ENCODE assay signal across 24 mouse cellular contexts in the genomic region with DNA sequence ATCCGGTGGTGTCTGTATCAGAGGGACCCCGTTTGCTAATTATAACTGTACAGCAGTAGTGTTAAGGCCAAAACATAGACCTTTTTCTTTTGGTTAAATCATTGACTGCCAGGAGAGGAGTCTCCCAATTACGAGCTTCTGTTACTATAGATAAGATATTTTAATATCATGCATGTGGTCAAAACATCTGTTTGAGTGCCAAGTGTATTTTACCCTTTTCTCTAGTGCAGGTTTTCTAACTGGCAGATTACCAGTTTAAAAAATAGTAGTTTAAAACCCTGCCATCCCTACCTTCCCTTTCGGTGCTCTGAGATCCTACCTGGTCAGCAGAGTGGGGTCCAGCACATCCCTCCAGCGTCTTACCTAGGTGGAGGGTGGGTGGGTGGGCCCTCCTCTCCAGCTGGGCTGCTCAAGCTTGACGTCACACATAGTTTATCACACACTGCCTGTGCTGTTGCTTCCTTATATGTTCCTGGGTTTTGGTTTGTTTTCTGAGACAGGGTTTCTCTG. TPM values are rescaled to one million over a fixed set of nuclear protein-coding genes. Genes with fewer than 3 reads are reported as not detected.
DNase-seq lines count a peak whose midpoint lies in the region; ATAC-seq and TF ChIP-seq lines count a peak whose summit lies in the region.
"Had no signal": no experiment of that assay in that cellular context is flagged by ENCODE, and none has a peak within 500 bp of the region (broad histone marks: within the 10 kb centered on the region; RNA-seq: fewer than 3 reads in every experiment).

No protein-coding gene starts in this region.

- TF ChIP-seq CTCF in left cerebral cortex, adult 2 months (IDR thresholded peaks at IDR 0.05), result no peak

- intact Hi-C loops in left cerebral cortex, adult 2 months (cut with DNase I), result no loop called here

- 28% methylated on average over 6 of the region's 6 CpGs for WGBS in liver, embryonic 12.5 days (ENCODE audit: insufficient replicate concordance)
- WGBS in midbrain, embryonic 14.5 days, result 95% methylated on average over 6 of the region's 6 CpGs

- peak; percentile 20 for DNase-seq in spleen, adult 12 weeks (ENCODE audit: low spot score)
- DNase-seq in spleen, postnatal 14 days (ENCODE audit: low spot score in 2 of 2), result no peak
- DNase-seq in c-Kit-positive CD71-positive TER-119-positive erythroid progenitor cells, embryonic 14.5 days (ENCODE audit: low spot score), result peak; percentile 74
- DNase-seq in left cerebral cortex, adult 2 months (ENCODE audit: extremely low spot score in 1 of 2, low spot score in 2 of 2), result no peak
- no peak for DNase-seq in adrenal gland, postnatal 36 days
- DNase-seq in midbrain, embryonic 14.5 days, result no peak
- DNase-seq: cerebellum, adult 11-12 months; cerebellum, postnatal 36 days; gastrocnemius, postnatal 25 days; heart, postnatal 4 days; kidney, postnatal 4 days; right cerebral cortex, adult 18-20 months had no signal

- H3K4me1 ChIP-seq in liver, embryonic 12.5 days, result peaks cover 76% of the 10 kb centered on the region
- H3K4me1 ChIP-seq in midbrain, embryonic 14.5 days (ENCODE audit: control insufficient read depth, insufficient read depth, low read length), result 0 out of 2 replicates have a peak, but pooled peaks cover 3% of the 10 kb centered on the region

- peak overlapping the region; percentile 56 for H3K9ac ChIP-seq in liver, embryonic 12.5 days
- H3K9ac ChIP-seq in midbrain, embryonic 14.5 days (replicated peaks; ENCODE audit: low read length), result no peak overlapping the region
- H3K9ac ChIP-seq: heart, embryonic 15.5 days; kidney, embryonic 15.5 days; limb, embryonic 12.5 days; lung, embryonic 15.5 days; midbrain, embryonic 13.5 days; neural tube, embryonic 13.5 days had no signal

- peak; percentile 91 for ATAC-seq in liver, embryonic 12.5 days
- ATAC-seq in megakaryocyte-erythroid progenitor cell, adult 5-6 weeks (replicated peaks; ENCODE audit: low FRiP score, low TSS enrichment, poor library complexity, severe bottlenecking), result peak; percentile 80
- ATAC-seq in midbrain, embryonic 14.5 days (ENCODE audit: low FRiP score, low TSS enrichment), result no peak
- ATAC-seq: CD4-positive, CD25-positive, alpha-beta regulatory T cell, adult 4 months; forebrain, embryonic 14.5 days; hindbrain, embryonic 16.5 days; intestine, postnatal 0 days; midbrain, embryonic 13.5 days had no signal

- H3K4me3 ChIP-seq in liver, embryonic 12.5 days, result peak overlapping the region; percentile 26
- H3K4me3 ChIP-seq in left cerebral cortex, adult 2 months, result no peak overlapping the region
- H3K4me3 ChIP-seq in midbrain, embryonic 14.5 days (replicated peaks; ENCODE audit: low read depth, low read length), result no peak overlapping the region
- H3K4me3 ChIP-seq: heart, embryonic 15.5 days; kidney, embryonic 15.5 days; limb, embryonic 12.5 days; lung, embryonic 15.5 days; midbrain, embryonic 13.5 days; neural tube, embryonic 13.5 days had no signal

- H3K27me3 ChIP-seq in liver, embryonic 12.5 days (replicated peaks), result no peaks in the 10 kb centered on the region
- no peaks in the 10 kb centered on the region for H3K27me3 ChIP-seq in midbrain, embryonic 14.5 days (ENCODE audit: control insufficient read depth, insufficient read depth, low read length)
- H3K27me3 ChIP-seq: heart, embryonic 15.5 days; kidney, embryonic 15.5 days; limb, embryonic 12.5 days; lung, embryonic 15.5 days; midbrain, embryonic 13.5 days; neural tube, embryonic 13.5 days had no signal

- H3K36me3 ChIP-seq in liver, embryonic 12.5 days, result peaks cover 15% of the 10 kb centered on the region
- no peaks in the 10 kb centered on the region for H3K36me3 ChIP-seq in midbrain, embryonic 14.5 days (ENCODE audit: control insufficient read depth, insufficient read depth, low read length)
- H3K36me3 ChIP-seq: heart, embryonic 15.5 days; lung, embryonic 15.5 days; neural tube, embryonic 13.5 days had no signal

- H3K4me2 ChIP-seq in liver, embryonic 12.5 days, result peak overlapping the region; percentile 61
- H3K4me2 ChIP-seq in midbrain, embryonic 14.5 days (ENCODE audit: low read length), result no peak overlapping the region
- H3K4me2 ChIP-seq: heart, embryonic 15.5 days; kidney, embryonic 15.5 days; limb, embryonic 12.5 days; lung, embryonic 15.5 days; midbrain, embryonic 13.5 days; neural tube, embryonic 13.5 days had no signal

- peak overlapping the region; percentile 93 for H3K27ac ChIP-seq in liver, embryonic 12.5 days
- no peak overlapping the region for H3K27ac ChIP-seq in left cerebral cortex, adult 2 months
- no peak overlapping the region for H3K27ac ChIP-seq in midbrain, embryonic 14.5 days (replicated peaks; ENCODE audit: low read depth, low read length)
- H3K27ac ChIP-seq: heart, embryonic 15.5 days; kidney, embryonic 15.5 days; limb, embryonic 12.5 days; lung, embryonic 15.5 days; midbrain, embryonic 13.5 days; neural tube, embryonic 13.5 days had no signal

- no peaks in the 10 kb centered on the region for H3K9me3 ChIP-seq in liver, embryonic 12.5 days (replicated peaks)
- no peaks in the 10 kb centered on the region; the same call in none of the 2 replicates for H3K9me3 ChIP-seq in midbrain, embryonic 14.5 days (ENCODE audit: control insufficient read depth, low read length)
- H3K9me3 ChIP-seq: heart, embryonic 15.5 days; kidney, embryonic 15.5 days; lung, embryonic 15.5 days; neural tube, embryonic 13.5 days had no signal

RNA-seq across cellular contexts. Expression of gene Fbxo42, which starts 14.0 kb away (rescaled TPM):
- 21.6 and 26.0 TPM in 2 replicates for polyA plus RNA-seq in liver, embryonic 12.5 days (2016; fragmentation: Nextera tagmentation; extraction: Ambion mirVana)
- 15.3 and 16.1 TPM in 2 replicates for total RNA-seq in megakaryocyte-erythroid progenitor cell, adult 5-6 weeks (2014; fragmentation: Nextera tagmentation)
- total RNA-seq in megakaryocyte-erythroid progenitor cell, adult 5-6 weeks (2017), result 6.7 and 10.2 TPM in 2 replicates
- total RNA-seq in left cerebral cortex, adult 2 months (2021), result 10 to 100 TPM; 29.3 to 30.3 TPM
- 10 to 100 TPM; 20.4 to 21.6 TPM for total RNA-seq in adrenal gland, postnatal 36 days (2021)
- polyA plus RNA-seq in midbrain, embryonic 14.5 days (2014; fragmentation: Nextera tagmentation; extraction: Ambion mirVana), result 28.6 and 31.9 TPM in 2 replicates

RNA-seq across cellular contexts. Expression of gene Szrd1, which starts 22.2 kb away (rescaled TPM):
- 21.3 and 22.1 TPM in 2 replicates for polyA plus RNA-seq in liver, embryonic 12.5 days (2016; fragmentation: Nextera tagmentation; extraction: Ambion mirVana)
- total RNA-seq in megakaryocyte-erythroid progenitor cell, adult 5-6 weeks (2014; fragmentation: Nextera tagmentation), result 29.0 and 42.6 TPM in 2 replicates
- total RNA-seq in megakaryocyte-erythroid progenitor cell, adult 5-6 weeks (2017), result 33.3 and 37.4 TPM in 2 replicates
- total RNA-seq in left cerebral cortex, adult 2 months (2021), result 10 to 100 TPM; 44.4 to 59.1 TPM
- 100 to 1,000 TPM; 110 to 123 TPM for total RNA-seq in adrenal gland, postnatal 36 days (2021)
- polyA plus RNA-seq in midbrain, embryonic 14.5 days (2014; fragmentation: Nextera tagmentation; extraction: Ambion mirVana), result 17.1 and 38.5 TPM in 2 replicates

RNA-seq across cellular contexts. Expression of gene Rsg1, which starts 52.0 kb away (rescaled TPM):
- polyA plus RNA-seq in liver, embryonic 12.5 days (2016; fragmentation: Nextera tagmentation; extraction: Ambion mirVana), result 3.3 and 3.5 TPM in 2 replicates
- 0.81 and 10.9 TPM in 2 replicates for total RNA-seq in megakaryocyte-erythroid progenitor cell, adult 5-6 weeks (2014; fragmentation: Nextera tagmentation)
- total RNA-seq in megakaryocyte-erythroid progenitor cell, adult 5-6 weeks (2017), result 3.2 TPM in 1 of 2 replicates, not detected in the other
- total RNA-seq in left cerebral cortex, adult 2 months (2021), result 1 to 10 TPM; 2.7 to 4.4 TPM
- 1 to 10 TPM in 1 of 2 experiments, under 1 TPM in 1; 0.96 to 1.2 TPM for total RNA-seq in adrenal gland, postnatal 36 days (2021)
- 5.7 and 7.8 TPM in 2 replicates for polyA plus RNA-seq in midbrain, embryonic 14.5 days (2014; fragmentation: Nextera tagmentation; extraction: Ambion mirVana)

Comparison
In these comparisons a context has a peak if more than half of its experiments do, and no peak if none do; other contexts are left out.
1. DNase-seq: peak in spleen, adult 12 weeks (single experiment) and c-Kit-positive CD71-positive TER-119-positive erythroid progenitor cells, embryonic 14.5 days (single experiment); none in spleen, postnatal 14 days (0 of 2), left cerebral cortex, adult 2 months (0 of 2), adrenal gland, postnatal 36 days (0 of 2) and midbrain, embryonic 14.5 days (single experiment).